Mouse (Mus musculus): ENCODE measurements around the gene Gm20914. TPM values are rescaled to one million over a fixed set of nuclear protein-coding genes. Genes with fewer than 3 reads are reported as not detected.
"Not testable (repeated sequence)": the region's sequence is repeated elsewhere in the genome, so short reads cannot be mapped to it uniquely, and the experiment has no call there.

The Gm20914 gene
- polyA plus RNA-seq (2012; ENCODE audit: insufficient read depth, low replicate concordance) = not detected in 2 replicates

GRCm38 (mm10) chrY:5725678-5726077 lies at the start of gene Gm20914:
Gm20914 (plus strand) TSS chrY:5725978.
- H3K9me3 ChIP-seq; H3K4me1 ChIP-seq; H3K27me3 ChIP-seq (replicated peaks); H3K36me3 ChIP-seq (replicated peaks; ENCODE audit: low read length); H3K4me3 ChIP-seq (replicated peaks): not testable (repeated sequence)

Other genes starting within 250 kb of the Gm20914 start
- gene Gm21854, start 69.0 kb upstream of the Gm20914 start, polyA plus RNA-seq (2012; ENCODE audit: insufficient read depth, low replicate concordance) = not detected in 2 replicates
- not detected in 2 replicates for gene Gm28171, start 67.4 kb downstream of the Gm20914 start, polyA plus RNA-seq (2012; ENCODE audit: insufficient read depth, low replicate concordance)
- gene Gm21778, start 216.5 kb downstream of the Gm20914 start, polyA plus RNA-seq (2012; ENCODE audit: insufficient read depth, low replicate concordance) = not detected in 2 replicates